Mouse (Mus musculus) naive thymus-derived CD4-positive, alpha-beta T cell, adult 2 months (primary cell): ENCODE measurements around the gene Mlf2.

Experiments
- DNase-seq: peaks from one replicate; pipeline ENCODE4 v3.0.0-alpha.2; 2011; ENCODE audit warnings: low read depth

Gene Mlf2

GRCm38 (mm10) chr6:124911533-124912218, 19.5 kb upstream of the Mlf2 start, which contains the start of gene Lag3:
Gene Lag3 (minus strand): TSS chr6:124911705.
- DNase-seq, result no peak

- DNase-seq, result no peak
These were observed 18.0 kb upstream of the Mlf2 start for GRCm38 (mm10) chr6:124913214-124913613.

GRCm38 (mm10) chr6:124913721-124914285, 17.4 kb upstream of the Mlf2 start:
- DNase-seq, result no peak

GRCm38 (mm10) chr6:124914511-124914910, 16.7 kb upstream of the Mlf2 start:
- DNase-seq, result no peak

GRCm38 (mm10) chr6:124915160-124915941, 15.8 kb upstream of the Mlf2 start:
- no peak for DNase-seq

GRCm38 (mm10) chr6:124915942-124916694, 15.1 kb upstream of the Mlf2 start:
- no peak for DNase-seq

- DNase-seq, result peak; percentile 89
These were observed 14.3 kb upstream of the Mlf2 start for GRCm38 (mm10) chr6:124916695-124917517.

GRCm38 (mm10) chr6:124917518-124918330, 13.5 kb upstream of the Mlf2 start:
- DNase-seq, result peak; percentile 60

- no peak for DNase-seq
These were observed 12.9 kb upstream of the Mlf2 start for GRCm38 (mm10) chr6:124918331-124918690.

GRCm38 (mm10) chr6:124918890-124919627, 12.1 kb upstream of the Mlf2 start:
- no peak for DNase-seq

GRCm38 (mm10) chr6:124919695-124920317, 11.4 kb upstream of the Mlf2 start, which contains the start of gene Ptms:
Gene Ptms (minus strand): TSS chr6:124920103.
- peak; percentile 56 for DNase-seq

GRCm38 (mm10) chr6:124920318-124921085, 10.7 kb upstream of the Mlf2 start:
- no peak for DNase-seq

- no peak for DNase-seq
These were observed 9.6 kb upstream of the Mlf2 start for GRCm38 (mm10) chr6:124921539-124921938.

GRCm38 (mm10) chr6:124925173-124925793, 5.9 kb upstream of the Mlf2 start:
- no peak for DNase-seq

GRCm38 (mm10) chr6:124925941-124926340, 5.2 kb upstream of the Mlf2 start:
- no peak for DNase-seq

- DNase-seq, result no peak
These were observed 955 bp upstream of the Mlf2 start for GRCm38 (mm10) chr6:124930231-124930630.

- DNase-seq, result peak; percentile 62
These were observed 533 bp downstream of the Mlf2 start for GRCm38 (mm10) chr6:124931525-124932313.
